Mouse (Mus musculus): Measurements from ENCODE around the gene Rnf144a.

Rnf144a gene

GRCm38 (mm10) chr12:26285939-26286338, 129.1 kb downstream of the Rnf144a start:
- ChIA-PET CTCF (interaction anchor here in 1 of 4 experiments (0.7 kb wide), 1 partner anchor 9 kb away, joined by 3 read pairs; no protein-coding TSS in a partner anchor), POLR2A (no interaction called here)

- CTCF ChIA-PET = interaction anchor here in 1 of 4 experiments (0.7 kb wide), 1 partner anchor 9 kb away, joined by 5 read pairs; no protein-coding TSS in a partner anchor
- POLR2A ChIA-PET = no interaction called here
Measured at GRCm38 (mm10) chr12:26285460-26285859, 129.6 kb downstream of the Rnf144a start.

GRCm38 (mm10) chr12:26280719-26281480, 134.2 kb downstream of the Rnf144a start:
- ChIA-PET POLR2A (no interaction called here), CTCF (interaction anchor here in 1 of 4 experiments (0.6 to 1.2 kb wide), 2 partner anchors 9 to 54 kb away, joined by 3 to 4 read pairs; no protein-coding TSS in a partner anchor)

- ChIA-PET POLR2A (interaction anchor here in 3 of 4 experiments (0.6 to 1.5 kb wide), 4 partner anchors 10 to 1351 kb away, joined by 3 to 5 read pairs (median 3); partner anchors contain the start of gene Id2 (in 1 of the 3)), CTCF (interaction anchor here (0.5 to 1.7 kb wide), 23 partner anchors 8 to 1368 kb away, joined by 3 to 11 read pairs (median 4); no protein-coding TSS in a partner anchor)
Measured at GRCm38 (mm10) chr12:26277002-26277669, 137.9 kb downstream of the Rnf144a start.

GRCm38 (mm10) chr12:26276556-26276955, 138.5 kb downstream of the Rnf144a start:
- ChIA-PET POLR2A (interaction anchor here in 2 of 4 experiments (0.6 to 1.2 kb wide), 2 partner anchors 567 to 1180 kb away, joined by 3 to 5 read pairs; partner anchors contain the start of gene Id2 (in 1 of the 2)), CTCF (interaction anchor here in 3 of 4 experiments (0.5 to 1.7 kb wide), 16 partner anchors 8 to 1328 kb away, joined by 3 to 8 read pairs (median 4); no protein-coding TSS in a partner anchor)

Data from embryonic stem cell, embryonic (primary cell).